Mouse (Mus musculus) brown adipose tissue, adult 24 weeks (tissue): Measurements from ENCODE around the gene Stard9. TPM values are rescaled to one million over a fixed set of nuclear protein-coding genes. Genes with fewer than 3 reads are reported as not detected.

ENCODE experiments used
- H3K27ac ChIP-seq: fragments of 200-500 bp; replicated peaks from 2 replicates; pipeline ENCODE4 v1.5.1; 2012; ENCODE audit warnings: low read depth, mild to moderate bottlenecking, low read length
- H3K4me1 ChIP-seq: fragments of 200-500 bp; 2 replicates; pipeline ENCODE4 v1.6.1; 2012; ENCODE audit warnings: low read length, mixed read lengths; ENCODE audit not compliant: control insufficient read depth, insufficient read depth, insufficient read length
- H3K4me3 ChIP-seq: fragments of 200-500 bp; 2 replicates; pipeline ENCODE4 v1.5.1; 2012; ENCODE audit warnings: low read depth, mild to moderate bottlenecking, low read length, moderate library complexity; ENCODE audit not compliant: insufficient read depth
- polyA plus RNA-seq: library from polyadenylated mRNA; stranded (reverse); fragments of >200 nt; gene quantifications from 2 replicates; pipeline ENCODE4 v1.2.4, GENCODE M21; 2012; ENCODE audit not compliant: missing spikeins, insufficient read depth, insufficient read length

Stard9 gene
- polyA plus RNA-seq, 1 experiment = 2.3 TPM

GRCm38 (mm10) chr2:120729775-120730585 is 101.1 kb downstream of the Stard9 start:
- H3K4me3 ChIP-seq = peak overlapping the region; percentile 86
- H3K27ac ChIP-seq = no peak overlapping the region
- peaks cover 15% of the 10 kb centered on the region for H3K4me1 ChIP-seq

GRCm38 (mm10) chr2:120730639-120731166 is 101.8 kb downstream of the Stard9 start:
- Histone ChIP-seq H3K27ac (no peak overlapping the region; the same call in 1 of the 2 replicates), H3K4me3 (peak overlapping the region; percentile 86), H3K4me1 (peaks cover 15% of the 10 kb centered on the region)

- Histone ChIP-seq H3K4me1 (peaks cover 15% of the 10 kb centered on the region), H3K27ac (peak overlapping the region; percentile 64), H3K4me3 (peak overlapping the region; percentile 86)
Measured at GRCm38 (mm10) chr2:120731167-120731862, 102.4 kb downstream of the Stard9 start.

GRCm38 (mm10) chr2:120731877-120732530 is 103.1 kb downstream of the Stard9 start:
- Histone ChIP-seq H3K4me3 (peak overlapping the region; percentile 52), H3K4me1 (peaks cover 15% of the 10 kb centered on the region), H3K27ac (peak overlapping the region; percentile 64)

- Histone ChIP-seq H3K4me1 (no peaks in the 10 kb centered on the region), H3K27ac (no peak overlapping the region), H3K4me3 (no peak overlapping the region)
Measured at GRCm38 (mm10) chr2:120745496-120745895, 116.6 kb downstream of the Stard9 start.

- H3K27ac ChIP-seq = no peak overlapping the region
- H3K4me1 ChIP-seq = no peaks in the 10 kb centered on the region
- H3K4me3 ChIP-seq = no peak overlapping the region
Measured at GRCm38 (mm10) chr2:120748041-120748440, 119.1 kb downstream of the Stard9 start.

GRCm38 (mm10) chr2:120761922-120762321 is 133.0 kb downstream of the Stard9 start:
- no peak overlapping the region for H3K4me3 ChIP-seq
- H3K27ac ChIP-seq = no peak overlapping the region
- H3K4me1 ChIP-seq = no peaks in the 10 kb centered on the region

- H3K27ac ChIP-seq = no peak overlapping the region
- H3K4me3 ChIP-seq = no peak overlapping the region
- no peaks in the 10 kb centered on the region for H3K4me1 ChIP-seq
Measured at GRCm38 (mm10) chr2:120770265-120770935, 141.5 kb downstream of the Stard9 start.

Other genes with a start within 250 kb of the Stard9 start
- 30.5 and 43.4 TPM in 2 replicates for gene Ganc, start 225.2 kb upstream of the Stard9 start, polyA plus RNA-seq
- 11.0 and 16.9 TPM in 2 replicates for gene Tmem87a, start 225.0 kb upstream of the Stard9 start, polyA plus RNA-seq
- 1.1 and 2.1 TPM in 2 replicates for gene Capn3, start 173.1 kb upstream of the Stard9 start, polyA plus RNA-seq
- 53.3 and 93.2 TPM in 2 replicates for gene Zfp106, start 65.3 kb upstream of the Stard9 start, polyA plus RNA-seq
- gene Snap23, start 61.5 kb upstream of the Stard9 start, polyA plus RNA-seq = 33.7 and 42.4 TPM in 2 replicates
- 10.9 and 12.2 TPM in 2 replicates for gene Haus2, start 19.7 kb upstream of the Stard9 start, polyA plus RNA-seq
- 13.8 and 22.7 TPM in 2 replicates for gene Lrrc57, start 19.6 kb upstream of the Stard9 start, polyA plus RNA-seq
- gene Cdan1, start 221.0 kb downstream of the Stard9 start, polyA plus RNA-seq = 1.3 and 3.3 TPM in 2 replicates
- gene Ttbk2, start 221.5 kb downstream of the Stard9 start, polyA plus RNA-seq = 3.3 and 5.2 TPM in 2 replicates